Mouse (Mus musculus) lung, adult 2 months (tissue): Measurements from ENCODE around the gene Cbx5. TPM values are rescaled to one million over a fixed set of nuclear protein-coding genes. Genes with fewer than 3 reads are reported as not detected.

Experiments
- DNase-seq: peaks from one replicate; pipeline ENCODE4 v3.0.0; 2022
- H3K4me1 ChIP-seq: fragments of 200-500 bp; 2 replicates; pipeline ENCODE4 v1.6.1; 2011; ENCODE audit warnings: low read length; ENCODE audit not compliant: control insufficient read depth, insufficient read depth
- H3K4me3 ChIP-seq: fragments of 200-500 bp; replicated peaks from 2 replicates; pipeline ENCODE3; 2011; ENCODE audit warnings: low read depth, mild to moderate bottlenecking, control low read depth, low read length; ENCODE audit errors: extremely low read depth
- CTCF ChIP-seq: fragments of 200-500 bp; IDR thresholded peaks from 2 replicates; pipeline ENCODE4 v1.5.1; 2011; ENCODE audit warnings: mild to moderate bottlenecking, low read length, control low read depth; ENCODE audit not compliant: insufficient read depth
- POLR2A ChIP-seq: fragments of 200-500 bp; IDR thresholded peaks from 2 replicates; pipeline ENCODE4 v1.6.1; 2011; ENCODE audit warnings: low read depth, mild to moderate bottlenecking, control low read depth, low read length, borderline replicate concordance; ENCODE audit errors: extremely low read depth
- WGBS: fragments of 180-500 bp; shearing (Covaris S2); methylation state at CpG from one replicate; pipeline ENCODE4 v1.1.7; 2018; 5-methylcytosine and 5-hydroxymethylcytosine counted together
- polyA plus RNA-seq: library from polyadenylated mRNA; depleted of rRNA; stranded (reverse); fragments of >200 nt; gene quantifications from 2 replicates; pipeline ENCODE4 v1.2.3, GENCODE M21; 2012; rRNA removed

Cbx5 gene
- polyA plus RNA-seq, 1 experiment: 20.0 TPM

DNA sequence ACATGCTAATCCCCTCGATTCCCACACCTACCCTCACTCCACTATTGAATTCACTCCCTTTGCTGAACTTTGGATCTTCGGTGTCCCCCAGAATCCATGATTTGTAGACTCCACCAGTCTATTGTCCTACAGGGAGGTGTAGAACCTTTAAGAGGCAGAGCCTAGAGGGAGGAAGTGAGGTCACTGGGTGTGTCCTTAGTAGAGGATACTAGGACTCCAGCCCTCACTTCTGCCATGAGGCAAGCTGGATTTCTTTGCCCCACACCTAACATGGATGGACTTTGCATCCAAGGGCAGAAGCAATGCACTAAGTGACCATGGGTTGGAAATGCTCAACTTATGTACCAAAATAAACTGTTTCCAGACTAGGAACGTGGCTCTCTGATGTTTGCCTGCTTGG lies 87.2 kb downstream of the Cbx5 start:
- TF ChIP-seq POLR2A: no peak
- no peak for TF ChIP-seq CTCF
- no peak for DNase-seq
- no peaks in the 10 kb centered on the region for H3K4me1 ChIP-seq
- 75% methylated on average over 3 of the region's 3 CpGs for WGBS
- H3K4me3 ChIP-seq: no peak overlapping the region

GRCm38 (mm10) chr15:103147779-103148178 lies 91.8 kb downstream of the Cbx5 start:
- Histone ChIP-seq H3K4me1 (no peaks in the 10 kb centered on the region), H3K4me3 (no peak overlapping the region)
- DNase-seq: no peak
- TF ChIP-seq POLR2A (no peak), CTCF (no peak)
- WGBS: 70% methylated on average over 9 of the region's 9 CpGs

GRCm38 (mm10) chr15:103147422-103147690 lies 92.3 kb downstream of the Cbx5 start:
- Histone ChIP-seq H3K4me1 (no peaks in the 10 kb centered on the region), H3K4me3 (no peak overlapping the region)
- DNase-seq: no peak
- TF ChIP-seq POLR2A: no peak
- TF ChIP-seq CTCF: no peak
- WGBS: 26% methylated on average over 3 of the region's 3 CpGs

GRCm38 (mm10) chr15:103146627-103147421 lies 92.8 kb downstream of the Cbx5 start:
- 2% methylated on average over 52 of the region's 57 CpGs for WGBS
- no peak for DNase-seq
- TF ChIP-seq CTCF: no peak
- TF ChIP-seq POLR2A: no peak
- H3K4me3 ChIP-seq: no peak overlapping the region
- H3K4me1 ChIP-seq: no peaks in the 10 kb centered on the region

- H3K4me1 ChIP-seq: no peaks in the 10 kb centered on the region
- TF ChIP-seq POLR2A (no peak), CTCF (no peak)
- DNase-seq: no peak
- H3K4me3 ChIP-seq: no peak overlapping the region
- WGBS: 78% methylated on average over 11 of the region's 11 CpGs
Observed at GRCm38 (mm10) chr15:103145635-103146299, 93.8 kb downstream of the Cbx5 start.

DNA sequence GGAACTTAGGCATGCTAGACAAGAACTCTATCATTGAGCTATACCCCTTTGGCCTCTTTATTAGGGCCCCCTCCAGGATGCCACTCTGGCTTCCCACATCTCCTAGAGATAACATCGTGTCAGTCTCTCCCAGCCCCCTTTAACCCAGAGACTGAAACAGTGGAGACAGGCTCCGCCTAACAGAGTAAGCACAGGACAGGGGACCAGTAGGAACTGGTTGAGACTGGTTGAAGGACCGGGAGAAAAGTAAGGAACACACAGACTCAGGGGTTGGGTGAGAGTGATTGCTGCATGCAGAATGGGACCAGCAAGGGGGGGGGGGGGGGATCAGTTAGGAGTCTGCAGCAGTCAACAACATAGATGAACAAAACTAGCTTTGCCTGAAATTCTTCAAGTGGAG lies 95.4 kb downstream of the Cbx5 start:
- no peak for DNase-seq
- H3K4me1 ChIP-seq: no peaks in the 10 kb centered on the region
- 38% methylated on average over 3 of the region's 3 CpGs for WGBS
- no peak for TF ChIP-seq POLR2A
- no peak for TF ChIP-seq CTCF
- H3K4me3 ChIP-seq: no peak overlapping the region

Other genes starting within 250 kb of the Cbx5 start
- gene Hoxc8, start 249.2 kb downstream of the Cbx5 start, polyA plus RNA-seq: not detected in 2 replicates
- gene Hoxc6, start 241.6 kb downstream of the Cbx5 start, polyA plus RNA-seq: 0.34 TPM in 1 of 2 replicates, not detected in the other
- 0.31 and 1.1 TPM in 2 replicates for gene Hoxc4, start 220.9 kb downstream of the Cbx5 start, polyA plus RNA-seq
- gene Smug1, start 72.7 kb downstream of the Cbx5 start, polyA plus RNA-seq: 16.5 and 18.1 TPM in 2 replicates
- gene Hnrnpa1, start 616 bp upstream of the Cbx5 start, polyA plus RNA-seq: 49.1 and 93.5 TPM in 2 replicates
- gene Nfe2, start 18.6 kb upstream of the Cbx5 start, polyA plus RNA-seq: 7.7 and 14.1 TPM in 2 replicates
- gene Copz1, start 32.9 kb upstream of the Cbx5 start, polyA plus RNA-seq: 55.1 and 86.2 TPM in 2 replicates
- 0.08 and 0.22 TPM in 2 replicates for gene Gpr84, start 70.8 kb upstream of the Cbx5 start, polyA plus RNA-seq
- gene Zfp385a, start 100.3 kb upstream of the Cbx5 start, polyA plus RNA-seq: 9.9 and 11.7 TPM in 2 replicates
- 34.3 and 35.9 TPM in 2 replicates for gene Itga5, start 126.9 kb upstream of the Cbx5 start, polyA plus RNA-seq
- not detected in 2 replicates for gene Gtsf1, start 190.7 kb upstream of the Cbx5 start, polyA plus RNA-seq
- gene Gtsf2, start 208.7 kb upstream of the Cbx5 start, polyA plus RNA-seq: not detected in 2 replicates
- gene Nckap1l, start 214.0 kb upstream of the Cbx5 start, polyA plus RNA-seq: 12.4 and 18.3 TPM in 2 replicates